Mouse (Mus musculus) fat pad, adult 2 months (tissue): ENCODE measurements at regions not wholly inside any gene's neighbourhood (a gene's known extent, or its start where the extent isn't known, plus 50 kb on each side); places are given as distances from the start of the nearest gene placed in this dataset.

Source experiments
- DNase-seq: peaks from one replicate; pipeline ENCODE4 v3.0.0-alpha.2; 2011; ENCODE audit warnings: low read depth, low spot score; ENCODE audit errors: extremely low read depth

GRCm38 (mm10) chr14:99430323-99430722 is 131.8 kb downstream of the Klf5 start:
- DNase-seq: no peak

GRCm38 (mm10) chr14:99431697-99432096 is 133.2 kb downstream of the Klf5 start:
- DNase-seq: no peak

GRCm38 (mm10) chr14:99434645-99435044 is 136.2 kb downstream of the Klf5 start:
- DNase-seq: no peak

GRCm38 (mm10) chr14:99435512-99435911 is 137.0 kb downstream of the Klf5 start:
- DNase-seq: no peak

- DNase-seq: no peak
These were observed 137.6 kb downstream of the Klf5 start for GRCm38 (mm10) chr14:99436051-99436450.

- no peak for DNase-seq
These were observed 150.6 kb downstream of the Klf5 start for GRCm38 (mm10) chr14:99449112-99449511.

- no peak for DNase-seq
These were observed 151.4 kb downstream of the Klf5 start for GRCm38 (mm10) chr14:99449870-99450269.

GRCm38 (mm10) chr14:99451110-99451795 is 152.8 kb downstream of the Klf5 start:
- DNase-seq: no peak

GRCm38 (mm10) chr14:99453916-99454315 is 155.4 kb downstream of the Klf5 start:
- no peak for DNase-seq

- no peak for DNase-seq
These were observed 158.1 kb downstream of the Klf5 start for GRCm38 (mm10) chr14:99456555-99456954.

GRCm38 (mm10) chr14:99457573-99457972 is 159.1 kb downstream of the Klf5 start:
- DNase-seq: no peak

- peak; percentile 61 for DNase-seq
These were observed 173.6 kb downstream of the Klf5 start for GRCm38 (mm10) chr14:99472111-99472510.

- no peak for DNase-seq
These were observed 176.8 kb downstream of the Klf5 start for GRCm38 (mm10) chr14:99475271-99475670.

- DNase-seq: no peak
These were observed 182.0 kb downstream of the Klf5 start for GRCm38 (mm10) chr14:99480325-99481077.

GRCm38 (mm10) chr14:99487981-99488380 is 189.5 kb downstream of the Klf5 start:
- DNase-seq: no peak

- no peak for DNase-seq
These were observed 194.7 kb downstream of the Klf5 start for GRCm38 (mm10) chr14:99493197-99493596.

GRCm38 (mm10) chr14:99493659-99494058 is 195.2 kb downstream of the Klf5 start:
- no peak for DNase-seq

GRCm38 (mm10) chr14:99499502-99500266 is 201.2 kb downstream of the Klf5 start:
- DNase-seq: no peak

- DNase-seq: no peak
These were observed 206.4 kb downstream of the Klf5 start for GRCm38 (mm10) chr14:99504909-99505308.

- DNase-seq: no peak
These were observed 211.4 kb downstream of the Klf5 start for GRCm38 (mm10) chr14:99509696-99510536.

GRCm38 (mm10) chr14:99515474-99515873 is 217.0 kb downstream of the Klf5 start:
- no peak for DNase-seq
